Mouse (Mus musculus): ENCODE data around the gene Ripply1. TPM values are rescaled to one million over a fixed set of nuclear protein-coding genes. Genes with fewer than 3 reads are reported as not detected.

Ripply1 gene
- polyA plus RNA-seq, 1 experiment from 2014 or later: not detected

Other genes starting within 250 kb of the Ripply1 start
- 39.5 TPM in 2 replicates for gene Rnf128, start 219.0 kb downstream of the Ripply1 start, polyA plus RNA-seq (2016; fragmentation: Nextera tagmentation; extraction: Ambion mirVana)
- 0.91 TPM in 2 replicates for gene Tbc1d8b, start 97.4 kb downstream of the Ripply1 start, polyA plus RNA-seq (2016; fragmentation: Nextera tagmentation; extraction: Ambion mirVana)
- gene Gm15013, start 67.9 kb downstream of the Ripply1 start, polyA plus RNA-seq (2016; fragmentation: Nextera tagmentation; extraction: Ambion mirVana): 0.20 TPM in 1 of 2 replicates, not detected in the other
- 0.08 and 0.11 TPM in 2 replicates for gene Cldn2, start 18.5 kb upstream of the Ripply1 start, polyA plus RNA-seq (2016; fragmentation: Nextera tagmentation; extraction: Ambion mirVana)
- gene Morc4, start 89.3 kb upstream of the Ripply1 start, polyA plus RNA-seq (2016; fragmentation: Nextera tagmentation; extraction: Ambion mirVana): 16.2 and 17.0 TPM in 2 replicates
- gene Rbm41, start 216.2 kb upstream of the Ripply1 start, polyA plus RNA-seq (2016; fragmentation: Nextera tagmentation; extraction: Ambion mirVana): 2.2 and 2.8 TPM in 2 replicates

All from liver, embryonic 12.5 days (tissue).